Mouse (Mus musculus): ENCODE results near the gene Mex3a.

Mex3a gene

GRCm38 (mm10) chr3:88532299-88532674, at the start of gene Mex3a:
Gene Mex3a, plus strand, starts transcription at chr3:88532395.
- no peak for DNase-seq (ENCODE audit: low read depth, low spot score)

- DNase-seq (ENCODE audit: low read depth, low spot score): no peak
These were observed 49.1 kb upstream of the Mex3a start for GRCm38 (mm10) chr3:88483141-88483540.

GRCm38 (mm10) chr3:88483621-88484020, 48.6 kb upstream of the Mex3a start:
- DNase-seq (ENCODE audit: low read depth, low spot score): peak; percentile 87

GRCm38 (mm10) chr3:88484597-88485316, 47.4 kb upstream of the Mex3a start:
- DNase-seq (ENCODE audit: low read depth, low spot score): peak; percentile 56

GRCm38 (mm10) chr3:88486043-88486442, 46.2 kb upstream of the Mex3a start:
- DNase-seq (ENCODE audit: low read depth, low spot score): no peak

- no peak for DNase-seq (ENCODE audit: low read depth, low spot score)
These were observed 45.3 kb upstream of the Mex3a start for GRCm38 (mm10) chr3:88486887-88487286.

- DNase-seq (ENCODE audit: low read depth, low spot score): no peak
These were observed 44.8 kb upstream of the Mex3a start for GRCm38 (mm10) chr3:88487396-88487795.

- DNase-seq (ENCODE audit: low read depth, low spot score): no peak
These were observed 38.3 kb upstream of the Mex3a start for GRCm38 (mm10) chr3:88493706-88494582.

GRCm38 (mm10) chr3:88494836-88495628, 37.2 kb upstream of the Mex3a start:
- DNase-seq (ENCODE audit: low read depth, low spot score): no peak

- DNase-seq (ENCODE audit: low read depth, low spot score): no peak
These were observed 36.3 kb upstream of the Mex3a start for GRCm38 (mm10) chr3:88495741-88496415.

GRCm38 (mm10) chr3:88499580-88499979, 32.6 kb upstream of the Mex3a start:
- no peak for DNase-seq (ENCODE audit: low read depth, low spot score)

- DNase-seq (ENCODE audit: low read depth, low spot score): no peak
These were observed 32.1 kb upstream of the Mex3a start for GRCm38 (mm10) chr3:88500087-88500486.

GRCm38 (mm10) chr3:88500655-88501365, 31.4 kb upstream of the Mex3a start:
- no peak for DNase-seq (ENCODE audit: low read depth, low spot score)

- DNase-seq (ENCODE audit: low read depth, low spot score): no peak
These were observed 30.7 kb upstream of the Mex3a start for GRCm38 (mm10) chr3:88501366-88502030.

GRCm38 (mm10) chr3:88502031-88502571, 30.1 kb upstream of the Mex3a start:
- no peak for DNase-seq (ENCODE audit: low read depth, low spot score)

- DNase-seq (ENCODE audit: low read depth, low spot score): peak; percentile 80
These were observed 29.3 kb upstream of the Mex3a start for GRCm38 (mm10) chr3:88502641-88503504.

GRCm38 (mm10) chr3:88503505-88503863, 28.7 kb upstream of the Mex3a start:
- DNase-seq (ENCODE audit: low read depth, low spot score): no peak

GRCm38 (mm10) chr3:88503881-88504746, 28.1 kb upstream of the Mex3a start:
- DNase-seq (ENCODE audit: low read depth, low spot score): no peak
